Mouse (Mus musculus) liver, embryonic 16.5 days (tissue): Measurements from ENCODE around the gene Gm28635. TPM values are rescaled to one million over a fixed set of nuclear protein-coding genes. Genes with fewer than 3 reads are reported as not detected.

Source experiments
- ATAC-seq: fragments of 200-750 bp; cut with Nextera tagmentation; 2 replicates; pipeline ENCODE4 v1.8.0; 2017; ENCODE audit warnings: low read depth, mild to moderate bottlenecking, moderate number of reproducible peaks, moderate library complexity
- H3K27ac ChIP-seq: fragments of 300-500 bp; sonication (generic); 2 replicates; pipeline ENCODE4 v1.5.1; 2014; ENCODE audit warnings: mild to moderate bottlenecking, low read length
- H3K27me3 ChIP-seq: fragments of 300-500 bp; sonication (generic); 2 replicates; pipeline ENCODE4 v1.6.1; 2014; ENCODE audit warnings: low read depth, low read length, mixed read lengths; ENCODE audit not compliant: control insufficient read depth, insufficient read depth
- H3K36me3 ChIP-seq: fragments of 300-500 bp; sonication (generic); 2 replicates; pipeline ENCODE4 v1.6.1; 2014; ENCODE audit warnings: mild to moderate bottlenecking; ENCODE audit not compliant: control insufficient read depth, insufficient read depth
- H3K4me1 ChIP-seq: fragments of 300-500 bp; sonication (generic); 2 replicates; pipeline ENCODE4 v1.6.1; 2014; ENCODE audit warnings: low read depth, low read length, mixed read lengths; ENCODE audit not compliant: control insufficient read depth
- H3K4me2 ChIP-seq: fragments of 300-500 bp; sonication (generic); 2 replicates; pipeline ENCODE4 v1.6.1; 2014; ENCODE audit warnings: low read depth, low read length, mixed read lengths
- H3K4me3 ChIP-seq: fragments of 300-500 bp; sonication (generic); 2 replicates; pipeline ENCODE4 v1.5.1; 2014; ENCODE audit warnings: low read depth, mild to moderate bottlenecking, low read length
- H3K9ac ChIP-seq: fragments of 300-500 bp; sonication (generic); 2 replicates; pipeline ENCODE4 v1.6.1; 2014; ENCODE audit warnings: low read depth, low read length
- H3K9me3 ChIP-seq: fragments of 300-500 bp; sonication (generic); replicated peaks from 2 replicates; pipeline ENCODE4 v1.6.1; 2016; ENCODE audit warnings: low read length; ENCODE audit not compliant: control insufficient read depth
- WGBS: fragments of 180-500 bp; shearing (Covaris S2); extraction: QIAGEN DNeasy Blood & Tissue Kit; methylation state at CpG from one replicate; pipeline ENCODE4 v1.1.7; 2014; ENCODE audit not compliant: insufficient replicate concordance; 5-methylcytosine and 5-hydroxymethylcytosine counted together
- polyA plus RNA-seq: library from polyadenylated mRNA; unstranded; fragments of >200 nt; fragmentation: Nextera tagmentation; extraction: Ambion mirVana; gene quantifications from 2 replicates; pipeline ENCODE4 v1.2.1, GENCODE M21; 2015

The Gm28635 gene
- not detected in 2 replicates for polyA plus RNA-seq

GRCm38 (mm10) chr2:84677968-84678880, at the start of gene Gm28635, which contains the start of gene Med19:
Gene Gm28635 (minus strand): TSS chr2:84678041.
Gene Med19 (plus strand): TSS chr2:84678402.
- peak within 1 kb of the TSS; percentile 98 for H3K9ac ChIP-seq
- H3K36me3 ChIP-seq = peaks cover 24% of the 10 kb centered on the region
- H3K27me3 ChIP-seq = no peaks in the 10 kb centered on the region
- H3K9me3 ChIP-seq = no peaks in the 10 kb centered on the region
- H3K4me1 ChIP-seq = peaks cover 36% of the 10 kb centered on the region
- WGBS = 0% methylated on average over 44 of the region's 44 CpGs
- peak within 1 kb of the TSS; percentile 91 for H3K4me2 ChIP-seq
- H3K4me3 ChIP-seq = peak within 1 kb of the TSS; percentile 98
- peak; percentile 95 for ATAC-seq
- H3K27ac ChIP-seq = peak within 1 kb of the TSS; percentile 90

GRCm38 (mm10) chr2:84727172-84727858, 49.5 kb upstream of the Gm28635 start, which contains the start of gene Clp1:
Gene Clp1 (minus strand): TSS chr2:84727350.
- WGBS = 0% methylated on average over 39 of the region's 39 CpGs
- Histone ChIP-seq H3K9me3 (no peaks in the 10 kb centered on the region), H3K36me3 (peaks cover 28% of the 10 kb centered on the region), H3K27me3 (no peaks in the 10 kb centered on the region), H3K4me2 (peak within 1 kb of the TSS; percentile 87), H3K4me1 (peaks cover 49% of the 10 kb centered on the region), H3K4me3 (peak within 1 kb of the TSS; percentile 77), H3K9ac (peak within 1 kb of the TSS; percentile 79), H3K27ac (peak within 1 kb of the TSS; percentile 97)
- ATAC-seq = peak; percentile 96

GRCm38 (mm10) chr2:84726716-84727115, 48.9 kb upstream of the Gm28635 start:
- peaks cover 43% of the 10 kb centered on the region for H3K4me1 ChIP-seq
- ATAC-seq = no peak

GRCm38 (mm10) chr2:84725770-84726169, 47.9 kb upstream of the Gm28635 start:
- H3K4me2 ChIP-seq = peak overlapping the region; percentile 68
- H3K4me3 ChIP-seq = peak overlapping the region; percentile 77
- peak overlapping the region; percentile 79 for H3K9ac ChIP-seq
- peaks cover 37% of the 10 kb centered on the region for H3K36me3 ChIP-seq
- H3K27ac ChIP-seq = peak overlapping the region; percentile 24; the same call in 1 of the 2 replicates
- peaks cover 42% of the 10 kb centered on the region for H3K4me1 ChIP-seq
- no peak for ATAC-seq
- no peaks in the 10 kb centered on the region for H3K27me3 ChIP-seq
- WGBS = 82% methylated on average over 10 of the region's 10 CpGs
- no peaks in the 10 kb centered on the region for H3K9me3 ChIP-seq

More at GRCm38 (mm10) chr2:84726716-84727115, 48.9 kb upstream of the Gm28635 start:
- H3K4me3 ChIP-seq = peak overlapping the region; percentile 77
- under 1% methylated on average over 9 of the region's 9 CpGs for WGBS
- H3K27ac ChIP-seq = peak overlapping the region; percentile 97
- no peaks in the 10 kb centered on the region for H3K27me3 ChIP-seq
- peaks cover 30% of the 10 kb centered on the region for H3K36me3 ChIP-seq
- peak overlapping the region; percentile 79 for H3K9ac ChIP-seq
- H3K4me2 ChIP-seq = peak overlapping the region; percentile 68
- no peaks in the 10 kb centered on the region for H3K9me3 ChIP-seq

- H3K9me3 ChIP-seq = no peaks in the 10 kb centered on the region
- H3K4me3 ChIP-seq = no peak overlapping the region
- 92% methylated on average over 14 of the region's 14 CpGs for WGBS
- no peak overlapping the region for H3K9ac ChIP-seq
- H3K27ac ChIP-seq = peak overlapping the region; percentile 17; the same call in 1 of the 2 replicates
- H3K4me1 ChIP-seq = peaks cover 32% of the 10 kb centered on the region
- ATAC-seq = no peak
- H3K27me3 ChIP-seq = no peaks in the 10 kb centered on the region
- no peak overlapping the region for H3K4me2 ChIP-seq
- peaks cover 37% of the 10 kb centered on the region for H3K36me3 ChIP-seq
Measured at GRCm38 (mm10) chr2:84723856-84724255, 46.0 kb upstream of the Gm28635 start.

- 0 out of 2 replicates have a peak overlapping the region, but pooled peaks have one; percentile 6 for H3K27ac ChIP-seq
- H3K4me2 ChIP-seq = 0 out of 2 replicates have a peak overlapping the region, but pooled peaks have one; percentile 0
- H3K9me3 ChIP-seq = no peaks in the 10 kb centered on the region
- H3K36me3 ChIP-seq = peaks cover 37% of the 10 kb centered on the region
- H3K9ac ChIP-seq = no peak overlapping the region
- H3K4me1 ChIP-seq = peaks cover 35% of the 10 kb centered on the region
- 28% methylated on average over 3 of the region's 3 CpGs for WGBS
- no peaks in the 10 kb centered on the region for H3K27me3 ChIP-seq
- no peak overlapping the region for H3K4me3 ChIP-seq
- ATAC-seq = no peak
Measured at GRCm38 (mm10) chr2:84721182-84721581, 43.3 kb upstream of the Gm28635 start.

GRCm38 (mm10) chr2:84720718-84721117, 42.9 kb upstream of the Gm28635 start:
- Histone ChIP-seq H3K4me3 (no peak overlapping the region), H3K27ac (no peak overlapping the region), H3K4me2 (no peak overlapping the region), H3K9me3 (no peaks in the 10 kb centered on the region), H3K9ac (no peak overlapping the region), H3K36me3 (peaks cover 36% of the 10 kb centered on the region), H3K4me1 (peaks cover 30% of the 10 kb centered on the region), H3K27me3 (no peaks in the 10 kb centered on the region)
- ATAC-seq = no peak
- WGBS = 80% methylated on average over 2 of the region's 2 CpGs

GRCm38 (mm10) chr2:84717357-84717756, 39.5 kb upstream of the Gm28635 start:
- Histone ChIP-seq H3K27me3 (no peaks in the 10 kb centered on the region), H3K36me3 (peaks cover 9% of the 10 kb centered on the region), H3K9me3 (no peaks in the 10 kb centered on the region), H3K4me1 (peaks cover 26% of the 10 kb centered on the region), H3K4me2 (peak overlapping the region; percentile 96), H3K27ac (peak overlapping the region; percentile 91), H3K9ac (no peak overlapping the region; the same call in 1 of the 2 replicates), H3K4me3 (no peak overlapping the region)
- WGBS = 83% methylated on average over 4 of the region's 4 CpGs
- ATAC-seq = no peak
